Mouse (Mus musculus): ENCODE data around the gene Syt14. TPM values are rescaled to one million over a fixed set of nuclear protein-coding genes. Genes with fewer than 3 reads are reported as not detected.

Gene Syt14
- polyA plus RNA-seq, 1 experiment from 2014 or later, result 9.2 TPM

DNA sequence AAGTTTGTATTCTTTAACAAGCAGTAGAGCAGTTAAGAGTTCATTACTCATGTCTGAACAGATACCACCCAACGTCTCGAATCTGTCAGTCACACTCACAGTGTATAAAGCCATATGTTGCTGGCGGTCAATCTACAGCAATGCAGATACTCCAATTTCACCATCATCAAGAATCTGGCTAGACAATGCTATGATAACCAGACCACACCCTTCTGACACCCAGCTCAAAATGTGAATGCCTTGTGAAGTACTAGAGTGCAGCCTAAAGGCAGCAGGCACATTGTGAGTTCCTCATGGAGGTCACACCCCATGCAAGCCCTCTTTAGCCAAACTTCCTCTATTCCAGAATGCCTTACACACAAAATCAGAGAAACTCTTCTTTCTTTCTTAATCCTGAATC, 53.9 kb downstream of the Syt14 start:
- Histone ChIP-seq H3K4me3 (replicated peaks) (no peak overlapping the region), H3K4me1 (no peaks in the 10 kb centered on the region), H3K36me3 (replicated peaks) (peaks cover 5% of the 10 kb centered on the region; the same call in 1 of the 2 replicates), H3K27me3 (no peaks in the 10 kb centered on the region), H3K9ac (no peak overlapping the region), H3K9me3 (no peaks in the 10 kb centered on the region), H3K4me2 (no peak overlapping the region), H3K27ac (no peak overlapping the region)
- ATAC-seq (ENCODE audit: low FRiP score), result no peak
- 97% methylated on average over 3 of the region's 3 CpGs for WGBS

GRCm38 (mm10) chr1:192981120-192981519, 54.5 kb downstream of the Syt14 start:
- H3K4me2 ChIP-seq, result no peak overlapping the region
- no peaks in the 10 kb centered on the region for H3K9me3 ChIP-seq
- 90% methylated on average over 1 of the region's 1 CpGs for WGBS
- no peak overlapping the region for H3K9ac ChIP-seq
- no peak overlapping the region for H3K4me3 ChIP-seq (replicated peaks)
- ATAC-seq (ENCODE audit: low FRiP score), result no peak
- H3K27ac ChIP-seq, result no peak overlapping the region
- no peaks in the 10 kb centered on the region for H3K4me1 ChIP-seq
- peaks cover 5% of the 10 kb centered on the region; the same call in 1 of the 2 replicates for H3K36me3 ChIP-seq (replicated peaks)
- H3K27me3 ChIP-seq, result no peaks in the 10 kb centered on the region

GRCm38 (mm10) chr1:192962323-192962722, 73.3 kb downstream of the Syt14 start:
- H3K4me3 ChIP-seq (replicated peaks), result no peak overlapping the region
- H3K27ac ChIP-seq, result no peak overlapping the region
- ATAC-seq (ENCODE audit: low FRiP score), result no peak
- no peak overlapping the region for H3K9ac ChIP-seq
- H3K27me3 ChIP-seq, result no peaks in the 10 kb centered on the region
- no peak overlapping the region for H3K4me2 ChIP-seq
- H3K9me3 ChIP-seq, result no peaks in the 10 kb centered on the region
- WGBS, result 88% methylated on average over 5 of the region's 5 CpGs
- 0 out of 2 replicates have a peak, but pooled peaks cover 8% of the 10 kb centered on the region for H3K36me3 ChIP-seq (replicated peaks)
- H3K4me1 ChIP-seq, result no peaks in the 10 kb centered on the region

DNA sequence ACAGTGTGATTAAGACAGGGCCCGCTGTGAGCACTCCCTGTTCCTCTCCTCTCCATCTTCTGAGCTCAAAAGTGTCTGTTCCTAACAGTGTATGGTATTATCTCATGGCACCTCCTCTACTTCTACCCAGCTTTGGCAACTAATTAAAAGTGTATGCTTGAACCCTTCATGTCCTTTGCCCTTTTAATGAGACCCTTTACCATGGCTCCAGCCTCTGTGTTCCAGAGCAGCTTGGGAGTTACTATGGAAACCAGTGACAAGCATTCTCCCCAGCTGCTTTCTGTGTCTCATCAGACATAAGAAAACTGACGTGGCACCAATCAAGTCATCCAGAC, 87.8 kb downstream of the Syt14 start:
- Histone ChIP-seq H3K9me3 (no peaks in the 10 kb centered on the region), H3K36me3 (replicated peaks) (no peaks in the 10 kb centered on the region), H3K4me1 (peaks cover 6% of the 10 kb centered on the region), H3K4me3 (replicated peaks) (no peak overlapping the region), H3K27ac (peak overlapping the region; percentile 63), H3K4me2 (0 out of 2 replicates have a peak overlapping the region, but pooled peaks have one; percentile 2), H3K9ac (no peak overlapping the region), H3K27me3 (no peaks in the 10 kb centered on the region)
- peak; percentile 88 for ATAC-seq (ENCODE audit: low FRiP score)
- WGBS, result 13% methylated on average over 2 of the region's 2 CpGs

- 24% methylated on average over 1 of the region's 1 CpGs for WGBS
- H3K27ac ChIP-seq, result peak overlapping the region; percentile 63
- ATAC-seq (ENCODE audit: low FRiP score), result no peak; the same call in 1 of the 2 replicates
- no peaks in the 10 kb centered on the region for H3K9me3 ChIP-seq
- H3K9ac ChIP-seq, result no peak overlapping the region
- H3K4me1 ChIP-seq, result peaks cover 6% of the 10 kb centered on the region
- 0 out of 2 replicates have a peak overlapping the region, but pooled peaks have one; percentile 2 for H3K4me2 ChIP-seq
- no peak overlapping the region for H3K4me3 ChIP-seq (replicated peaks)
- H3K27me3 ChIP-seq, result no peaks in the 10 kb centered on the region
- no peaks in the 10 kb centered on the region for H3K36me3 ChIP-seq (replicated peaks)
Measured at GRCm38 (mm10) chr1:192947170-192947838, 88.3 kb downstream of the Syt14 start.

- no peak overlapping the region for H3K9ac ChIP-seq
- H3K36me3 ChIP-seq (replicated peaks), result no peaks in the 10 kb centered on the region
- no peak overlapping the region for H3K27ac ChIP-seq
- 71% methylated on average over 2 of the region's 2 CpGs for WGBS
- no peak overlapping the region for H3K4me2 ChIP-seq
- H3K4me3 ChIP-seq (replicated peaks), result no peak overlapping the region
- no peak for ATAC-seq (ENCODE audit: low FRiP score)
- no peaks in the 10 kb centered on the region for H3K9me3 ChIP-seq
- no peaks in the 10 kb centered on the region for H3K27me3 ChIP-seq
- H3K4me1 ChIP-seq, result no peaks in the 10 kb centered on the region
Measured at GRCm38 (mm10) chr1:192939033-192939432, 96.5 kb downstream of the Syt14 start.

- Histone ChIP-seq H3K9me3 (no peaks in the 10 kb centered on the region), H3K36me3 (replicated peaks) (0 out of 2 replicates have a peak, but pooled peaks cover 1% of the 10 kb centered on the region), H3K4me3 (replicated peaks) (no peak overlapping the region), H3K4me2 (no peak overlapping the region), H3K27ac (no peak overlapping the region), H3K27me3 (no peaks in the 10 kb centered on the region), H3K4me1 (no peaks in the 10 kb centered on the region), H3K9ac (no peak overlapping the region)
- WGBS, result 89% methylated on average over 2 of the region's 2 CpGs
- ATAC-seq (ENCODE audit: low FRiP score), result no peak
Measured at GRCm38 (mm10) chr1:192937956-192938355, 97.6 kb downstream of the Syt14 start.

- Histone ChIP-seq H3K9ac (no peak overlapping the region), H3K27me3 (no peaks in the 10 kb centered on the region), H3K4me3 (replicated peaks) (no peak overlapping the region), H3K27ac (no peak overlapping the region), H3K9me3 (0 out of 2 replicates have a peak, but pooled peaks cover 4% of the 10 kb centered on the region), H3K4me1 (no peaks in the 10 kb centered on the region), H3K4me2 (no peak overlapping the region), H3K36me3 (replicated peaks) (peaks cover 18% of the 10 kb centered on the region)
- WGBS, result 84% methylated on average over 3 of the region's 3 CpGs
- no peak for ATAC-seq (ENCODE audit: low FRiP score)
Measured at GRCm38 (mm10) chr1:192931797-192932196, 103.8 kb downstream of the Syt14 start.

DNA sequence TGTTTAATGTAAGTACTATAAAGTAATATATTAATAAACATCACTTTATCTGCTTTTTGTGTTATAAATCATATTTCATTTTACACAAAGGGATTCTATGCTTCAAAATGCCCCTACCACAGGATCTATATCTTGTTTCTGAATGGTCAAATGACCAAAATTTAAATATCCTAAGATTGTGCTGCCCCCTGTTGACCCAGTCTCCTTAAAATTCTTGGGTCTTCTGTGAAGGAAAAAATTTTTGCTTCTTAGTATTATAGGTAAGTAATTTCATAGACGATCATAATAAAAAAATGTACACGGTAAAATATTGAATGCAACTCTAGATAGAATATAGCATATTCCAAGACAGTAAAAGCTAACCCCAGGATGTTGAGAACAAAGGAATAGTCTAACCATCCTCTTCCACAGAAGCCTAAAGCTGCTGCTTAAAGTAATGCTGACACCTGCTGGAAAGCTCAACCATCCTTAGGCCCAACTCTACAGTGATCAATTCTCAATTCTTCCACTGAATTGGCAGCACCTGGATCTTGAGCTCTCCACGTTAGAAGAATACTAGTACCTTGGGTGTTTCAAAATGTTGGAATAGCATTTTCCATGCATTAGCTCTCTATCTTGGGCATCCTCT, 123.4 kb downstream of the Syt14 start:
- no peak overlapping the region for H3K27ac ChIP-seq
- no peaks in the 10 kb centered on the region for H3K4me1 ChIP-seq
- H3K4me3 ChIP-seq (replicated peaks), result no peak overlapping the region
- H3K27me3 ChIP-seq, result no peaks in the 10 kb centered on the region
- no peak overlapping the region for H3K4me2 ChIP-seq
- WGBS, result 66% methylated on average over 3 of the region's 3 CpGs
- no peak for ATAC-seq (ENCODE audit: low FRiP score)
- H3K9me3 ChIP-seq, result no peaks in the 10 kb centered on the region
- no peak overlapping the region for H3K9ac ChIP-seq
- H3K36me3 ChIP-seq (replicated peaks), result 0 out of 2 replicates have a peak, but pooled peaks cover 6% of the 10 kb centered on the region

DNA sequence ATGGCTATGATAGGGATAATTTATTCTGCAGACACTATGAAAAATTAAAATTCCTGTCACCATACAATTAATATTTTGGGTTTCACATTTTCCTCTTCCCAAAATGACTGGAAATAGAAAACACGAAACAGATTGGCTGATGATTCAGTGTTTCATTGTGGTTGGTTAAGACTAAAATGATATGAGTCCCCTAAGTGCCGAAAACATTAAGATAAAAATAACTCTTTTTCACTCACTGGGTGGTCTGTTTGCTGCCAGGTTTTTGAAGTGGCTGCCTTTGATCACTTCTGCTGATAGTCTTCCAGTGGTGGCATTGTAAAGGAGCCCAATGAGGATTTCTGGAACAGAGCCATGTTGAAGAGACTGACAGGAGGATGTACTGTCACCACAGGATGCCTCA, 134.1 kb downstream of the Syt14 start:
- no peaks in the 10 kb centered on the region for H3K4me1 ChIP-seq
- no peaks in the 10 kb centered on the region for H3K9me3 ChIP-seq

GRCm38 (mm10) chr1:192900913-192901312, 134.7 kb downstream of the Syt14 start:
- H3K27me3 ChIP-seq, result no peaks in the 10 kb centered on the region
- H3K36me3 ChIP-seq (replicated peaks), result 0 out of 2 replicates have a peak, but pooled peaks cover 7% of the 10 kb centered on the region
- H3K4me2 ChIP-seq, result no peak overlapping the region
- H3K27ac ChIP-seq, result no peak overlapping the region
- H3K9ac ChIP-seq, result no peak overlapping the region
- 84% methylated on average over 3 of the region's 3 CpGs for WGBS
- no peaks in the 10 kb centered on the region for H3K9me3 ChIP-seq
- no peaks in the 10 kb centered on the region for H3K4me1 ChIP-seq
- ATAC-seq (ENCODE audit: low FRiP score), result no peak
- H3K4me3 ChIP-seq (replicated peaks), result no peak overlapping the region

More for the DNA sequence above, 134.1 kb downstream of the Syt14 start:
- H3K36me3 ChIP-seq (replicated peaks), result 0 out of 2 replicates have a peak, but pooled peaks cover 7% of the 10 kb centered on the region
- ATAC-seq (ENCODE audit: low FRiP score), result no peak
- H3K4me2 ChIP-seq, result no peak overlapping the region
- no peak overlapping the region for H3K4me3 ChIP-seq (replicated peaks)
- WGBS, result 82% methylated on average over 2 of the region's 2 CpGs
- no peak overlapping the region for H3K9ac ChIP-seq
- H3K27ac ChIP-seq, result no peak overlapping the region
- H3K27me3 ChIP-seq, result no peaks in the 10 kb centered on the region

GRCm38 (mm10) chr1:192898742-192899141, 136.8 kb downstream of the Syt14 start:
- Histone ChIP-seq H3K4me2 (no peak overlapping the region), H3K4me1 (no peaks in the 10 kb centered on the region), H3K4me3 (replicated peaks) (no peak overlapping the region), H3K9me3 (no peaks in the 10 kb centered on the region), H3K27ac (no peak overlapping the region), H3K36me3 (replicated peaks) (0 out of 2 replicates have a peak, but pooled peaks cover 11% of the 10 kb centered on the region), H3K27me3 (no peaks in the 10 kb centered on the region), H3K9ac (no peak overlapping the region)
- ATAC-seq (ENCODE audit: low FRiP score), result no peak
- WGBS, result 6% methylated on average over 2 of the region's 2 CpGs

DNA sequence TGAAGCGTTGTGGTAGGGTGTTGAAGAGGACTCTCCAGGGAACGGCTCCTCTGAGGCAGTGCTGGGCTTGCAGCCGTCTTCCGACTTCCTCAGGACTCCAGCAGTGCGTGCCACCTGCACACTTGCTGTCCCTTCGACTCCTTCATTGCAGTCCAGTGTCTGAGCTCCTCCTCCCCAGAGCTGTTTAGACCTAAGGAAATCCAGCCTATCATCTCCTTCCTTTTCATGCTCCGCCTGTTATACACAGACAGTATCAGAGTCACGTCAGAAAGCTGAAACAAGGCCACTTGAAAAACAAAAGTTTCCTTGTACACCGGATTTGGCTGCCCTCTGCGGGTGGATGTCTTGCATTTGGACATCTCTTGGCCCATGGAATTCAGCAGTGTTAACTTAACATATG, 138.4 kb downstream of the Syt14 start:
- no peak overlapping the region for H3K27ac ChIP-seq
- H3K27me3 ChIP-seq, result no peaks in the 10 kb centered on the region
- no peaks in the 10 kb centered on the region for H3K4me1 ChIP-seq
- no peak overlapping the region for H3K9ac ChIP-seq
- H3K4me3 ChIP-seq (replicated peaks), result no peak overlapping the region
- no peak overlapping the region for H3K4me2 ChIP-seq
- WGBS, result 56% methylated on average over 10 of the region's 10 CpGs
- 0 out of 2 replicates have a peak, but pooled peaks cover 11% of the 10 kb centered on the region for H3K36me3 ChIP-seq (replicated peaks)
- no peaks in the 10 kb centered on the region for H3K9me3 ChIP-seq
- no peak for ATAC-seq (ENCODE audit: low FRiP score)
